ENCODE assay signal across 14 mouse cellular contexts in genomic region chr17:12099415-12099814, GRCm38 (mm10).
"Had no signal": no experiment of that assay in that cellular context is flagged by ENCODE, and none has a peak within 500 bp of the region (broad histone marks: within the 10 kb centered on the region; RNA-seq: fewer than 3 reads in every experiment).

No protein-coding gene starts in this region.

- ATAC-seq: intestine, embryonic 16.5 days; liver, embryonic 12.5 days; midbrain, embryonic 13.5 days had no signal

- H3K4me3 ChIP-seq: limb, embryonic 10.5 days; liver, embryonic 12.5 days; lung, embryonic 15.5 days; midbrain, embryonic 13.5 days; myocyte; neural tube, embryonic 15.5 days; stomach, embryonic 15.5 days had no signal

- DNase-seq: kidney, adult 8-10 months; kidney, postnatal 25 days; lung, postnatal 14 days; right cerebral cortex, adult 18-20 months; right cerebral cortex, postnatal 25 days; thymus, postnatal 4 days had no signal

- H3K4me2 ChIP-seq: liver, embryonic 12.5 days; lung, embryonic 15.5 days; midbrain, embryonic 13.5 days; neural tube, embryonic 15.5 days; stomach, embryonic 15.5 days had no signal

- H3K9me3 ChIP-seq: limb, embryonic 10.5 days; liver, embryonic 12.5 days; lung, embryonic 15.5 days; neural tube, embryonic 15.5 days; stomach, embryonic 15.5 days had no signal

- H3K4me1 ChIP-seq: limb, embryonic 10.5 days; lung, embryonic 15.5 days; midbrain, embryonic 13.5 days; neural tube, embryonic 15.5 days; stomach, embryonic 15.5 days had no signal

- H3K36me3 ChIP-seq: limb, embryonic 10.5 days; liver, embryonic 12.5 days; lung, embryonic 15.5 days; midbrain, embryonic 13.5 days; neural tube, embryonic 15.5 days; stomach, embryonic 15.5 days had no signal

- H3K27me3 ChIP-seq: lung, embryonic 15.5 days; midbrain, embryonic 13.5 days; neural tube, embryonic 15.5 days; stomach, embryonic 15.5 days had no signal

- H3K27ac ChIP-seq: limb, embryonic 10.5 days; liver, embryonic 12.5 days; lung, embryonic 15.5 days; midbrain, embryonic 13.5 days; neural tube, embryonic 15.5 days; stomach, embryonic 15.5 days had no signal

- H3K9ac ChIP-seq: liver, embryonic 12.5 days; lung, embryonic 15.5 days; midbrain, embryonic 13.5 days; neural tube, embryonic 15.5 days; stomach, embryonic 15.5 days had no signal
